Mouse (Mus musculus) ovary, postnatal 10 days (tissue): ENCODE measurements around the gene Fbxo41.
"Not testable (repeated sequence)": the region's sequence is repeated elsewhere in the genome, so short reads cannot be mapped to it uniquely, and the experiment has no call there.

Source experiments
- DNase-seq: peaks from one replicate; pipeline ENCODE4 v3.0.0; 2022; ENCODE audit warnings: low spot score

Gene Fbxo41

DNA sequence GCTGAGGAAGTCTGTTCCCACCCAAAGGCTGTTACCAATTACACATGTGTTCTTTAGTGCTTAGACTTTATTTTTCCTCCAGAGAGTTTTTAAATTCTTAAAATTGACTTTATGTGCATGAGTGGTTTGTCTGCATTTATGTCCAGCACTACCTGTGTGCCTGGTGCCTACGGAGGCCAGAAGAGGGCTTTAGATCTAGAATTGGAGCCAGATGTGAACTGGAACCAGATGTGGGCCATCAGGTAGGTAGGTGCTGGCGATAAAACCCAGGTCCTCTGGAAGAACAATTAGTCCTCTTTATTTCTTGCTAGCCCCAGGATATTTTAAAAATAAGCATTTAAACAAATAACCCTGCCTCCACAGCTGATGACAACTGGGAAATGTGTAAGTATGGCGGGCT is 11.2 kb downstream of the Fbxo41 start:
- no peak for DNase-seq

DNA sequence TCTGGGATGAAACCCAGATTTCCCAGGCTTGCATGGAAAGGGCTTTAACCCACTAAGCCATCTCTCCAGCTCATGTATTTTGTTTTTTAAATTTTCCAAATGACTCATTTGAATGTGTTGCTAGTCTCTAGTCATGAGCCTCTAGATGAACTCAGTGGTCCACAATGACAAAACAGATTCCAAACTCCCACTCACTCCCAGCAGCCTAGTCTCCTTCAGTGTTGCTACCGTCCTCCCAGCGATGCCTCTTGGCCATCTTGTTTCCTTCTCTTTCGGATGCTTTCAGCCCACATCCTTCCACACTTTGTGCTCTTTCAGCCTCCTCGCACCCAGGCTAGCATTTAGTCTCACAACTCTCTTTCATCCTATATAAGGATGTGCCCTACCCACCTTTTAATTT is 12.5 kb downstream of the Fbxo41 start:
- DNase-seq, result no peak

DNA sequence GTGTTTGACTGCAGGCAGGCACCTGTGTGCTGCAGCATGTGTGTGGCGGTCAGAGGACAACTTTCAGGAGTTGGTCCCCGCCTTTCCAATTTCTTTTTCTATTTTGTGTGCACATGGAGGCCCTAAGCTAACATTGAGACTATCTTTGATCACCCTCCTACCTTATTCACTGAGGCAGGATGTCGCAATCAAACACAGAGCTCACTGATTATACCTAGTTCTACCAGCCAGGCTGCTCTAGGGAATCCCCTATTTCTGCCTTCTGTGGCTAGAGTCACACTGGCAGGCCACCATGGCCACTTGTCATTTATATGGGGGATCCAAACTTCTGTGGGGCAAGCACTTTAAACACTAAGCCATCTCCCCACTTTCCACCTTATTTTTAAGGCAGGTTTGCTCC is 13.1 kb downstream of the Fbxo41 start:
- DNase-seq, result no peak

DNA sequence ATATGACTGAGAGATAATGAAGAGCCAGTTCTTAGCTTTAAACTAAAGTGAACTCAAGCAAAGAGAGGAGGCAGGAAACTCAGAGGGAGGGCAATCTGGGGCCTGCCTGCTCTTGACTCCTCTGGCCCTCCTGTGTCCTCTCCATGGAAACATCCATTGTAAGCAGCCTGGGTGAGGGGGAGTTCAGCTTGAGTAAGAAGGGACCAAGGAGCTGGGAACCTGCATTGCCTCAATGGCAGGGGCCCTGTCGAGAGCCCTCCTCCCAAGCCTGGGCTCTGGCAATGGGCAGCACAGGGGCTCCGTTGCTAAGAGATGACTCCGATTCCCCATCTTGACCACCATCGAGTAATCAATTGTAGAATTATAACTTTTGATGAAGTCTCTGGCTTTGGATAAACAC is 14.3 kb downstream of the Fbxo41 start:
- no peak for DNase-seq

DNA sequence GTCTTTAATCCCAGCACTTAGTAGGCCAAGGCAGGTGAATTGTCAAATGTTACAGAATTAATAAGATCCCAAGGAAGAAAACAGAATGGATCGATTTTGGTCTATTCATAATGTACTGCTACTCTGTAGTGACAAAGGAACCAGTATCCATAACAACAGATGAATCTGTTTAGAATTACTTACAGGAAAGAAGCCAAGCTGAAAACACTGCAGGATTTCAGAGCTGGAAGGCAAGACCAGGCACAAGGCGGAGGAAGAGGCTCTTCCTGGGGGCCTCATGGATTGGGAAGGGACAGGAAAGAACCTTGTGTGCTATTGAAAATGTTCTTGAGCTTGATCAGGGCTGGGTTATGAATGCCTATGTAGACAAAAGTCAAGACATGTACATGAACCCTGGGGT is 17.1 kb downstream of the Fbxo41 start:
- DNase-seq, result no peak

DNA sequence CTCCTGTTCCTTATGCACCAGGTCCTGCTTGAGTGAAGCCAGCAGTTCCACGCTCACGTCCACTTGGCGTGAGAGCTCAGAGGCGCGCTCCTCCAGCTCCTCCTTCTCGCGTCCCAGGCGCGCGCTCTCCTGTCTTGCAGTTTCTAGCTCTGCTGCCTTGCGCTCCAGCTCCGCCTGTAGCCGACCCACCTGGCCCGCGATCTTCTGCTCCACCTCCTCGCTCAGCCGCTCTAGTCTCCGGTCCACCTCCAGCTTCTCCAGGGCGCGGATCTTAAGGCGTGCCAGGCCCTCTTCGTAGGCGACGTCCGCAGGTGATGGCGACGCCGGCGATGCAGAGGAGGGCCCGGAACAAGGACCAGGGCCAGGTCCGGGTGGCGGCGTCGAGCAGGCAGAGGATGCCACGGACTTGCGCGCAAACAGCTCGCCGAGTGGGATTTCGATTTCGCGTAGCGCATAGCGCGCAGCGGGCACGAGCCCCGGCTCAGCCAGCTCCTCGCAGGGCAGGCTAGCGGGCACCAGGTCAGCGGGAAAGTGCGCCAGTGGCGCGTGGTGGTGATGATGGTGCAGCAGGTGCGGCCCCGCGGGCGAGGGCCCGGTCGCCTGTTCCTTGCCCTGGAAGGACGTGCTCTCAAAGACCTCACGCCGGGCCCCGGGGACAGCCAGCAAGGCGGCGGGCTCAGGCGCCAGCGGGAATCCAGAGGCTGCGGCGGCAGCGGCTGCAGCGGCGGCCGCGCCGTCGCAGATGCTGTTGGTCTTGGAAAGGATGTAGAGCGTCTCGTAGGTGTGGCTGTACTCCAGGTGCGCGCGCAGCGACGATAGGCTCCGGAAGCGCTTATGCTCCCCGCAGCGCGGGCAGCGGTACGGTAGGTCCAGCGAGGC is 18.7 kb downstream of the Fbxo41 start:
- DNase-seq, result no peak

DNA sequence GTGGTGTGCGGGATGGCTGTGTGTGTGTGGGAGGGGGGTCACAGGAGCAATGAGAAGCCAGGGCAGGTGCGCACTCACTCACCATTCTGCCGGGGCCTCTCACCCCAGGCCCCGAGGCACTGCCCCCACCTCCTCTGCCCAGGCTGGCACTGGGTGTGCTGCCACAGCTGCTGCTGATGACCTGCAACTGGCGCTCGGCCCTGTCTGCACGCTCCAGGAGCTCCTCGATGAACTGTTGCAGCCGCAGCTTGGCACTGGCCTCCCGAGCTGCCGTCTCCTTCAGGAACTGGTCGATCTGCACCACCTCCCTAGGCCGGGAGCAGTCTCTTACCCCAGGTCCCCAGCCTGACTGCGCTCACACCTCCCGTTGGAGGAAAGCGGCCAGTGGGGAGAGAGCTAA is 22.1 kb downstream of the Fbxo41 start:
- no peak for DNase-seq

DNA sequence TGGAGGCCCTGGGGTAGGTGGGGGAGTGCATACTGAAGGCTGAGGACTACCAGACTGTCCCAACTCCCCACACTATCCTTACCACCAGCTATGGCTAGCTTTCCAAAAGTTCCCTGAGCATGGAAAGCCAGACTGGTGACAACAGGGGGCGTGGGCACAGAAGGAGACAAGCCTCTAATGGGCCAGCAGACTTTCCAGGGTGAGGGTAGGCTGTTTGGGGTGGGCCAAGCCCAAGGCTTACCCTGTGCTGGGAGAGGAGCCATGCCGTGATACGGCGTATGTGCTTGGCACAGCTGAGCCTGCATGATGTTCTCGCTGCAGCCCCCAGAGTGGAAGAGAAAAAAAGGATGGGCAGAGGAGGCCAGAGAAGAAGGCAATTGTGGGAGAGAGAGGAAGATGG is 22.8 kb downstream of the Fbxo41 start:
- DNase-seq, result no peak

DNA sequence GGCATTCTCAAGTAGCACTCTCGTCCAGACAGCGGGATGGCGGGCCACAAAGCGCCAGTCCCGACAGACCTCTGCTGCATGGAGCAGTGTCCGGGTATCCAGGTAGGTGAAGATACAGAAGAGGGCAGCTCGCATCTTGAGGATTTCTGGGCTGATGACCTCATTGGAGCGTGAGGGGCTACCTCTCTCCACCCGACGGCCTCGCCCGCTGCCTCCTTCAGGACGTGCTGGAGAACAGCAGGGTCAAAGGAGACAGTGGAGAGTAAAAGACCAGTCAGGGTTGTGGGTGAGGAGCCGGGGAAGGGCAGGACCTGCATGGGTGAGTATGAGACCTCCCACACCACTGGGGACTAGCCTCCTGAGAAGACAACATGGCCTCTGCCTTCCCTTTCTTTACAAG is 24.4 kb downstream of the Fbxo41 start:
- DNase-seq, result no peak

DNA sequence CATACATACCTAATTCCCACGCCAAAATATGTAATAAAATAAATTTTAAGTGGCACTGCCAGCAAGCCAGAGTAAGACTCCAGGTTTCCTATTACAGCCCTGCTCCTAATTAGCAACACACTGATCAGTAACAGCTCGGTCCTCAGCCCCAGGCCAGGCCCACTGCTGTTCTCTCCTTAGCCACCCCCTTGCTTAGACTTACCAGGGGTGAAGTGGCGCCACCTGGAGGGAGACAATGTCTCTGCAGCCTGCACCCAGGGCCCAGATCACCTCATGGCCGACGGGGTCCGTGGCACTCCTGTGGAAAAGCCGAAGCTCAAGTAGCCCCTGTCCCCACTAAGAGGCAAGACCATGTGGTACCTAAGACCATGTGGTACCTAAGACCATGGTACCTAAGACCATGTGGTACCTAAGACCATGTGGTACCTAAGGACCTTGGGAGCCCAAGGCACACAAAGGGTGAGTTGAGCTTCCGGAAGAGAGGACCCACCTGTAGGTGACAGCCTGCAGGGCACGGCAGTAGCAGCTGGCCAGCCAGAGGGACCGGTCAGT is 25.4 kb downstream of the Fbxo41 start:
- no peak for DNase-seq

DNA sequence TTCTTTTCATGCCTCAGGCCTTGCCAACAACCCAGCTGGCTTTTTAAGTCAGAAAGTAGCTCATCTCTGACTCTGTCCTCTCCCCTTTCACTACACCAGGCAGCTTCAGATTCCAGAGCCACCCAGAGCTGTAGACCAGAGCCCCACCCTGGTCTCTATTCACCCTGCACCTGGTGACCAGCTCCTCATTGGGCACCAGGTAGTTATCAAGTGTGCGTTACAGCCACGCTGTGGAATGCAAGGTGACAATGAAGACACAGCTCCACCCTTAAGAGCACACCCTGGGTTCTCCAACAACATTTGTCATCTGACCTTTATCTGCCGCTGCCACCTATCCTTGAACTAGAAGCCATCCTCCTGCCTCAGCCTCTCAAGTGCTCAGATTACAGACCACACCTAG is 27.2 kb downstream of the Fbxo41 start:
- DNase-seq, result no peak

DNA sequence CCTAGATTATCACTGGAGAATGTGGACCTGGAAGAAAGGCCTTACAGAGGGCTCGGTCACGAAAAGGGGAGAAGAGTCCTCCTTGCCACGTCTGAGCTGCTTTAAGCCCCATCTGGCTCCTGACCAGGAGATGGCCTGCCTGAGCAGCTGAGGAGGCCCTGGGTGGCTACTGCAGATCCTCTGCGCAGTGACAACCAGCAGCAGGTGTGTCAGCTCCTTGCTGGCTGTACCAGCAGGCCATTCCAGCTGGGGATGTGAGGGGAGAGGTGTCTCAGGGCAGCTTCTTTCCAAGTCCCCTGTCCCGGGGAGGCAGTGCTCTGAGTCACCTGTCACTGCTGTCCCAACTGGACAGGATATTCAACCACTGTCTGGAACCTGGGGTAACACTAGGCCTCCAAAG is 30.3 kb downstream of the Fbxo41 start:
- no peak for DNase-seq

DNA sequence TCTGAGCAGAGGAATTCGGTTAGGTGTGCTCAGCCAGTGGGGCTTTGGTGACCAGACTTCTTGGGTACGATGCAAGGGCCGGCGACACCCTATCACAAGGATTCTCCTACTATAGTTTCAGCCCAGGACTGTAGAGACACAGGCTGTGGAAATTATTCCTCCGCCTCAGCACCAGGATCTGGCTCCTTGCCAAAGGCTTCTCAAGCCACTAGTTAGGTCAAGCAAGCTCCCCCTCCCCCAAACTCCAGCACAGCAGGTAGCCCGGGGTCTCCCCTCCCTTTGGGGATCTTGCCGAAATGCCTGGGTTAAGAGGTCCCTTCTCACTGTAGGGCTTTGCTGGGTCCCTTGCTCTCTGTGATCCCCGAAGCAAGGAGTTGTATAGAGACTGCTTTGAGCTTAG is 30.8 kb downstream of the Fbxo41 start:
- no peak for DNase-seq

DNA sequence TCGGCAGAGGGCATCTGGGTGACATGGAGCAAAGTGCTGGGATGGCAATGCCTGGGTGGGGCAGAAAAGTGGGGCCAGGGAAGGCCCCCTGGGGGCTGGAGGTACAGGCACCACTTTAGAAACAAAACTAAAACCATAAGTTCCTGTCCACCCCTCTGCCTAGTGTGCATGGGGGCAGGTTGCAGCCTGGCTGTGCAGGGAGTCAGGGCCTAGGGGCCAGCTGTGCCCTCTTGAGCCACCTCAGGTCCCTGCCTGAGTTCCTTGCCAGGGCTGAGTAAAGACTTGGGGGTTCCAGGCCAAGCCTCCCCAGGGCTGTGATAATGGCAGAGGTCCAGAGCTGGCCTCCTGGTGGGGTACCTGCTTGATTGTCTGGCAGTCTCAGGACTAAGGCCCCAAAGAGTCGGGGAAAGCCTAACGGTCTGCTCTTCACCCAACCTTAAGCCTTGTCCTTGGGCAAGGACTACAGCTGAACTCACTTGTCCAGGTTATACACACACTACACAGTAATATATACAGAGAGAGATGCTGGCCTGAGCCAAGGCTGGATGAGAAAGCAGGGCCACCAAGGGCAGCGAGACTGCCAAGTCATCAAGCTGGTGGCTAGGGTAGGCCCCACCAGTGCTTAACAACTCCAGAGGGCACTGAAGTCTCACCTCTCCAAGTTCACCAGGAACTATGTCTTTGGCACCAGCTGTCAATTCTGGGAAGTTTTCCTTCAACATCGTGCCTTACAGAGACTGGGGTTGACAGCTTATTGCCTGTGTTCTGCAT is 32.9 kb downstream of the Fbxo41 start:
- no peak for DNase-seq

DNA sequence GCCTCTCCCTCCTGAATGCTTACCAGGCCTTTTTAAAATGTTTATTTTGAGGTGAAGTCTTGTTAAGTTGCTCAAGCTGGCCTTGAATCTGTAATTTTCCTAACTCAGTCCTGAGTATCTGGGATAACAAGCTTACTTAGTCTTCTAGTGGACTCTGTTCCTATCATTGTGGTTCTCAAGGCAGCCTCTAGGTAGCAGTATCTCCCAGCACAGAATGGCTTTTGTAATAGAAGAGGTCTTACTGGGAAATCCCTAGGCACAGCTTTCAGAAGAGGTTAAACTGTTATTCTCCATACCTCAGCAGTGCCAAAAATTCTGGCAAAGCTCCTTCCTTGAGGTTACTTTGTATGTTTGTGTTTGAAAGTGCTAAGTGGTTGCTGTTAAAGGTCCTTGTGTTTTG is 37.4 kb downstream of the Fbxo41 start:
- no peak for DNase-seq

DNA sequence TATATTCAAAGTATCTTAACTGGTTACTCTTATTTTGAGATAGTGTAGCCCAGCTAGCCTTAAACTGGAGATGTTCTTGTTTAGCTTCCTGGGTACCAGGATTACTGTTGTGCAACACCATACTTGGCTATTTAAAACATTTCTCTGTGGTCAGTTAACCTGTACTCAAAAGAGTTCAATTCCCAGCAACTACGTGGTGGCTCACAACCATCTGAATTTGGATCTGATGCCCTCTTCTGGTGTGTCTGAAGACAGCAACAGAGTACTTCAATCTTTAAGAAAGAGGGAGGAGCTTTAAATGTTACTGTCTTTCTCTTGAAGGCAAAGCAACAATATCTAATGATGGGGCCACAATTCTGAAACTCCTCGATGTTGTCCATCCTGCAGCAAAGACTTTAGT is 43.2 kb downstream of the Fbxo41 start:
- no peak for DNase-seq

DNA sequence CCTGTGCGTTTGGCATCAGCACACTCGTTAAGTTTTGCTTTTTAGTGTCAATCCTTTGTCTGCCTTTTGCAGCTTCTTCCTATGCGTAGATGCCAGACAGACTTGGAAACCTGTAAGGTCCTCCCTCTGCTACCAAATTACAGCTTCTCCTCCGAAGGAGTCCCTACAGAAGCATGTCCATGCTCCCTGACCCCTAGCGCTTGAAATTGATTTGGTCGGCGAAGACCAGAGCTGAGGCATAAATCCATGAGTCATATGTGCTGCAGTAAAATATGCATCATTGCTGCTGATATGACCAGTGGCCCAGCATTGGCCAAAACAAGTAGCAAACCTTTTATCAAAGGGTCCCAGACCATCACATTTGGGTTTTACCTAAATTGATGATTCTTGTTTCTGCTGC is 50.0 kb downstream of the Fbxo41 start:
- no peak for DNase-seq

DNA sequence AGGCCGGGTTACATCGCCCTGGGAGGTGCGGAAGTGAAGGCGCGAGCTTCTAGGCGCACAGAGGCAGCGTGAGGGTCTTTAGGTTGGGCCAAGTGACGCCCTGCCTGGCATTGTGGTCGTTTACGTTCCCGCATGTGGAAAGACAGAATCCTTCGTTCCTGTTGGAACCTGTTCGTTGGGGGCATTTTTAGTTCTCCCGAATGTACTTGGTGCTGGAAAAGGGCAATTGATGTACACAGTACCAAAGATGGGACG is 50.5 kb downstream of the Fbxo41 start:
- no peak for DNase-seq

DNA sequence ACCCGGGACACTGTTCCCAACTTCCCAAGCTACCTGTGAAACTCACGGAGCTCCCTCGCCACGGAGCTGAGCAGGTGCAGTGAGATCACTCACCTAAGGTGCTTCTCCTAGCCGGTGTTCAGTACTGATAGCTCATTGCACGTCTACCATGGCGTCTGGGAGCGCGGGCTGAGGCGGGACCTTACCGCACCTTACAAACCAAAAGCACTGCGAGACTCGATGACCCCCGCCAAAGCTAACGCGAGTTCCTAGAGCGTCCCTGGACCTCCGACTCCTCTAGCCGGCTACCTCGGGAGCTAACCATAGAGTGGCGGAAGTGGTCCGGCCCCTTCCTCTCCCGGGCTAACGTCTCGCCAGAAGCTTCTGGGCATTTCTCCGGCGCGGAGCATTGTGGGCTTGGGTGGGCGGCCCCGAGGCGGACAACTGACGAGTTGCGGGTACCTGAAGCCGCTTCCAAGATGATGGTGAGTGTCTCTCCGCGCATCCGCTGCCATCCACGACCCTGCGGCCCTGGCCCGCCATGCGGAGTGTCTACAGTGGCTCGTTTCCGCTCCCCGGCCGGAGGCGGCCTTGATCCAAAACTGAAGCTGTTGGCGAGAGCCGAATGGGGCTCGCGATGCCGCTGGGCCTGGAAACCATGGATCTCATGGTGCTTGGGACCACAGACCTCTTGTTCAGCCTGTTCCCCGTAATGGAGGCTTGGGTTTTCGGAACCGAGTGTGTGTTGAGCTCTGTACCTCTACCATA is 51.0 kb downstream of the Fbxo41 start, which contains the start of gene Pradc1:
Gene Pradc1, minus strand, starts transcription at position 307 of the 747 bp plus-strand sequence.
- DNase-seq, result peak; percentile 84

DNA sequence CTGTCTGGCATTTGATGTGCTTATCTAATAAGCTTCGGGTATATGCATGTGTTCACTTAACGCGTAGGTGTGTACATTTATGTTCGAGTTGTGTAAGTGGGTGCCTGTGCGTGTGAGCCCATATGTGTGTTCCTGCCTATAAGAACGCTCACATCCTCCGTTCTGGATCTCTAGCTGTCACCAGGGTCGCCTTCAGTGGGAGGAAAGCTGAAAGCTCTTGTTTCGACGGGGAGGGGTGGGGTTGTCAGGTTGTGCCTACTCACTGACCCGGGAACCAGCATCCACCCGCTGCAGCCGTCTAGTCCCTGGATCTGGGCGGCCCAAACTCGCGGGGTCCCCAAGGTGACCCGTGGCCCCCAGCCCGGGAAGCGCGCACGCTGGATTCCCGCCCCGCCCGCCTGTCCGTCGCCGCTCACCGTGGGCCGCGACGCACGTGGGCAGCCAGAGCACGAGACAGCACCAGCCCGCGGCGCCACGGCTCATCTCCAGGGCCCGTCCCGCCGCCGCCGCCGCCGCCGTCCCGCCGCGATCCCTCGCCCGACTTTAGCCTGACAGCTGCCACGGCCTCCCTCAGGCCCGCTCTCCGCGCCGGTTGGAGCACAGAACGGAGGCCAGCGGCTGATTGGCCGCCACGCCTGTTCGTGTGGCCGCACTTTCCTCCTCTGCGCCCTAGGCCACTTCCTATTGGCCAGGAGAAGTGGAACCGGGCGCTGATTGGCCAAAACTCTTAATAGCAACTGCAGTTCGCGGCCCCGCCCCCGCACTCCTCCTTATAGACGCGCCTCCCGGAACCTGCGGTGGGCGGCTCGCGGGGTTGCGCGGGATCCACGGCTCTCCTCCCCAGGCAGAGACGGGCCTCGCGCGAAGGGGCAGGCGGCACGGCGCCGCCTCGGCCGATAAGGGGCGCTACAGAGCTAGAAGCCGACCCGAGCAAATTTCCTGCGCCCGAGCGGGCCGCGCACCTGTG is 51.8 kb downstream of the Fbxo41 start, which contains the start of gene Cct7:
Gene Cct7, plus strand, starts transcription at position 818 of the 967 bp plus-strand sequence.
- peak; percentile 97 for DNase-seq

DNA sequence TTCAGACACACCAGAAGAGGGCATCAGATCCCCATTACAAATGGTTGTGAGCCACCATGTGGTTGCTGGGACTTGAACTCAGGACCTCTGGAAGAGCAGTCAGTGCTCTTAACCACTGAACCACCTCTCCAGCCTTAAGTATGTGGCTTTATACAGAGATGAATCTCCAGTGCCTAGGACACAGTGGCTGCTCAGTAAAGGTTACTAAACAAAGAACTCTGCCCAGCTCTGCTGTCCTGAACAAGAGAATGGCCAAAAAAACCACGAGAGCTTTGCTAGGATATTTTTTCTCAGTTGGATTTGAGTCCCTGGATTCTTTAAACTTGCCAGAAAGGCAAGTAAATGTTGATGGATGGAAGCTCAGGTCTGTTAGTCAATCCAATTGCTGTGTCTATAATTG is 52.7 kb downstream of the Fbxo41 start:
- not testable (repeated sequence) for DNase-seq
